Mouse (Mus musculus) MEL (cell line): ENCODE results near the gene Ccdc182.

Experiments used
- EP300 ChIP-seq, 2 experiments: IDR thresholded peaks; 2 replicates each; pipeline ENCODE4 v1.6.1; 2011; ENCODE audit warnings: improper control_type of control experiment in 2 of 2, low read length in 2 of 2, low read depth in 1 of 2, mild to moderate bottlenecking in 1 of 2
- ETS1 ChIP-seq: IDR thresholded peaks from 2 replicates; pipeline ENCODE4 v1.6.1; 2012; ENCODE audit warnings: low read depth, mild to moderate bottlenecking, inconsistent platforms, low read length, improper control_type of control experiment, moderate library complexity
- MAZ ChIP-seq: IDR thresholded peaks from 2 replicates; pipeline ENCODE4 v1.6.1; 2012; ENCODE audit warnings: low read depth, mild to moderate bottlenecking, inconsistent platforms, low read length, improper control_type of control experiment
- POLR2A ChIP-seq, 2 experiments: IDR thresholded peaks; 2 replicates each; pipeline ENCODE4 v1.6.1; 2011 to 2012; ENCODE audit warnings: low read length in 2 of 2, mild to moderate bottlenecking in 2 of 2, control low read depth in 1 of 2, improper control_type of control experiment in 1 of 2, low read depth in 1 of 2, moderate library complexity in 1 of 2; ENCODE audit not compliant: control insufficient read depth in 1 of 2, insufficient read depth in 1 of 2, poor library complexity in 1 of 2
- SIN3A ChIP-seq: IDR thresholded peaks from 2 replicates; pipeline ENCODE4 v1.6.1; 2012; ENCODE audit warnings: low read length, improper control_type of control experiment, inconsistent platforms
- SMC3 ChIP-seq: IDR thresholded peaks from 2 replicates; pipeline ENCODE4 v1.6.1; 2011; ENCODE audit warnings: low read depth, low read length, improper control_type of control experiment
- TAL1 ChIP-seq: IDR thresholded peaks from 2 replicates; pipeline ENCODE4 v1.6.1; 2012; ENCODE audit warnings: mild to moderate bottlenecking, inconsistent platforms, low read length, moderate library complexity, mixed read lengths
- UBTF ChIP-seq: IDR thresholded peaks from 2 replicates; pipeline ENCODE4 v1.6.1; 2012; ENCODE audit warnings: low read depth, mild to moderate bottlenecking, inconsistent platforms, low read length, improper control_type of control experiment, moderate library complexity, borderline replicate concordance; ENCODE audit not compliant: insufficient read depth
- USF2 ChIP-seq, 2 experiments: IDR thresholded peaks; 2 replicates each; pipeline ENCODE4 v1.6.1; 2011 to 2012; ENCODE audit warnings: improper control_type of control experiment in 2 of 2, low read length in 2 of 2, borderline replicate concordance in 1 of 2, inconsistent platforms in 1 of 2, low read depth in 1 of 2, mild to moderate bottlenecking in 1 of 2; ENCODE audit not compliant: insufficient read depth in 1 of 2
- ZC3H11A ChIP-seq: IDR thresholded peaks from 2 replicates; pipeline ENCODE4 v1.6.1; 2012; ENCODE audit warnings: low read depth, mild to moderate bottlenecking, inconsistent platforms, low read length, improper control_type of control experiment

DNA sequence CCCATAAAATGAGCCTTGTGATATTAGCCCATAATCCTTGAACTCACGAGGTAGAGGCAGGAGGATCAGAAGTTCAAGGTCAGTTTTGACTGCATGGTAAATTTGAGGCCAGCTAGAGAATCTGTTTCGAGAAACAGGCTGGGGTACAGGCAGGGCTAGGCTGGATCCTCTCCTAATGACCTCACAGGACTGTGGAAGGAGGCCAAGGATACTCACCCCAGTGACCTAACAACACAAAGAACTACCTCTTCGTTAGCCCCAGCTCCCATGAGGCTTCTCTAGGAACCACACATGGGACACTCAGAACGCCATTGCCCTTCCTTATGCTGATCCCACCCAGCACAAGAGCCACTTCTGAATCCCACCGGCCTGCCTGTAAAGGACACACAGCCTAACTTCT is 25.0 kb downstream of the Ccdc182 start:
- no peak for TF ChIP-seq ZC3H11A
- no peak for TF ChIP-seq USF2 (IDR thresholded peaks at IDR 0.05; ENCODE audit: borderline replicate concordance in 1 of 2, insufficient read depth in 1 of 2, low read depth in 1 of 2, low read length in 2 of 2)
- no peak for TF ChIP-seq EP300 (IDR thresholded peaks at IDR 0.05; ENCODE audit: low read depth in 1 of 2, low read length in 2 of 2)
- TF ChIP-seq MAZ, result no peak
- no peak for TF ChIP-seq TAL1
- no peak for TF ChIP-seq SIN3A
- TF ChIP-seq ETS1, result no peak
- no peak for TF ChIP-seq SMC3
- TF ChIP-seq UBTF, result no peak
- TF ChIP-seq POLR2A (IDR thresholded peaks at IDR 0.05; ENCODE audit: control insufficient read depth in 1 of 2, insufficient read depth in 1 of 2, low read depth in 1 of 2, low read length in 2 of 2, poor library complexity in 1 of 2), result no peak
